Mouse (Mus musculus): ENCODE measurements around the gene Diexf. TPM values are rescaled to one million over a fixed set of nuclear protein-coding genes. Genes with fewer than 3 reads are reported as not detected.

Gene Diexf
- 9.5 and 9.7 TPM in 2 replicates for polyA plus RNA-seq (2016; fragmentation: Nextera tagmentation; extraction: Ambion mirVana)

DNA sequence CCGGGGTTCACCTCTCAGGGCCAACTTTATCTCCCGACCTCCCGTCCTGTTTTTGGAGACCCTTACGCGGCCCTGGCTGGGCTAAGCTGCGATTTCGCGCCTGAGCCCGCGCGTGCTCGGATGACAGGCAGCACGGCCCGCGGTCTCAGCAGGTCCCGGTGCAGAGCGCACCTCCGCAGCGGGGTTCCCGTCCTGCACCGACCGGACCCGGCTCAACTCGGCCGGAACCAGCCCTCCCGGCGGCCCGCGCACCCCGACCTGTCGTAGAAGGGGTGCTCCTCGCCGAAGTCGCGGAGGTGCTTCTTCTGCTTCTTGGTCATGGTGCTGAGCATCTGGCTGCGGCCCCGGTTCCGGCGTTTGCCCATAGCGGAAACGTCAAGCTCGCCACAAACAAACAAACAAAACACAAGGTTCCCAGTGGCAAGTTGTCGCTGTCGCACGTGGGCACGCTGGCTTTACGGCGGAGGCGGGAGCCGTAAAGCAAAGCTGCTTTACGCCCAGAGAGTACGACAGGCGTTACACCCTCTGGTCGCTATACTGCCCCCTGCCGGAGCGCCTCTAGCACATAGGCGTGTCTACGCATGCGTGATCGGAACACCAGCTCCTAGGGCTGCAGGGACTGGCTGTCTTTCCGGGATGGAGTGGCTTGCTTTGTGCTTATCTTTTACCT, at the start of gene Diexf:
Gene Diexf, minus strand, starts transcription at position 487 of the 670 bp plus-strand sequence.
- Histone ChIP-seq H3K4me3 (replicated peaks) (peak within 1 kb of the TSS; percentile 96), H3K9me3 (no peaks in the 10 kb centered on the region), H3K9ac (peak within 1 kb of the TSS; percentile 82), H3K27me3 (no peaks in the 10 kb centered on the region), H3K36me3 (replicated peaks) (peaks cover 21% of the 10 kb centered on the region), H3K4me1 (peaks cover 7% of the 10 kb centered on the region), H3K4me2 (peak within 1 kb of the TSS; percentile 66), H3K27ac (no peak within 1 kb of the TSS)
- ATAC-seq (ENCODE audit: low FRiP score) = peak; percentile 96
- WGBS = under 1% methylated on average over 61 of the region's 61 CpGs

DNA sequence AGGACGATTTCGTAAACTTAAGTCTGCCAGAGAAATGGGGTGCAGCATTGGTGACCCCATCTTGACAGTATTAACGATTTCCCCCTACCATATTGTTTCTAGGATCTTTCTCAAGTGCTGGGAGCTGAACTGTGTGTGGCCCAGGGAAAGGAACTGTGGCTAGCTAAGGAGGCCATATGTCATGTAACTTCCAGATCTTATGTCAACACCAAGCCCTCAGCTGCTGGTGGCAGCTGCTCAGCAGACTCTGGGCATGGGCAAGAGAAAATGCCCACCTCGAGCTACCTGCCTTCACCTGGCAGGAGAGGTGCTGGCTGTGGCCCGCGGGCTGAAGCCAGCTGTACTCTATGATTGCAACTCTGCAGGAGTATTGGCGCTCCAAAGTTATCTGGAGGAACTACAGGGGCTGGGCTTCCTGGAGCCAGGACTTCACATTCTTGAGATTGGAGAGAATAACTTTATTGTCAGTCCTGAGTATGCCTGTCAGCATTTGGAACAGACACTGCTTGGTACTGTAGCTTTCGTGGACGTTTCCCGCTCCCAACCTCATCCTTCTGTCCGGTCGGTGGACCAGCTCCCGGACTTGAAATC, 44.2 kb upstream of the Diexf start:
- no peak for ATAC-seq (ENCODE audit: low FRiP score)
- H3K9ac ChIP-seq = peak overlapping the region; percentile 75; the same call in 1 of the 2 replicates
- no peaks in the 10 kb centered on the region for H3K9me3 ChIP-seq
- H3K27me3 ChIP-seq = no peaks in the 10 kb centered on the region
- 94% methylated on average over 13 of the region's 13 CpGs for WGBS
- peaks cover 20% of the 10 kb centered on the region for H3K4me1 ChIP-seq
- H3K27ac ChIP-seq = no peak overlapping the region
- H3K4me3 ChIP-seq (replicated peaks) = peak overlapping the region; percentile 67
- H3K36me3 ChIP-seq (replicated peaks) = no peaks in the 10 kb centered on the region
- peak overlapping the region; percentile 63 for H3K4me2 ChIP-seq

DNA sequence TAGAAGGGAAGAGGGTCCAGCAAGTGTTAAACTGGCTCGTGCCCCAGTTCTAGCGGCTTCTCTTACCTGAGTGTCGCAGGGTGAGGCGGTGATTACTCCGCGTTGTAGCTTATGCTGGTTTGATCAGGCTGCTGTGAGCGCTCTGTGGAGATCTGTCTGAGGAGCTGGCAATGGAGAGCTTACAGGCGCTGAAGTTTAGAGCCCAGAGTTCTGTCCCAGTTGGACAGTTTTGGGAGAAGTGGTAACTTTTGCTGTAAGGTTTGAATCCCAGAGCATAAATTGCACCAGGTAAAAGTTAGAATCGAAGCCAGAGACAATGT, 43.7 kb upstream of the Diexf start:
- peak overlapping the region; percentile 75 for H3K9ac ChIP-seq
- H3K4me3 ChIP-seq (replicated peaks) = peak overlapping the region; percentile 67
- WGBS = 21% methylated on average over 9 of the region's 9 CpGs
- H3K4me1 ChIP-seq = peaks cover 20% of the 10 kb centered on the region
- ATAC-seq (ENCODE audit: low FRiP score) = no peak
- H3K9me3 ChIP-seq = no peaks in the 10 kb centered on the region
- peak overlapping the region; percentile 63 for H3K4me2 ChIP-seq
- no peaks in the 10 kb centered on the region for H3K36me3 ChIP-seq (replicated peaks)
- H3K27ac ChIP-seq = peak overlapping the region; percentile 71
- H3K27me3 ChIP-seq = no peaks in the 10 kb centered on the region

DNA sequence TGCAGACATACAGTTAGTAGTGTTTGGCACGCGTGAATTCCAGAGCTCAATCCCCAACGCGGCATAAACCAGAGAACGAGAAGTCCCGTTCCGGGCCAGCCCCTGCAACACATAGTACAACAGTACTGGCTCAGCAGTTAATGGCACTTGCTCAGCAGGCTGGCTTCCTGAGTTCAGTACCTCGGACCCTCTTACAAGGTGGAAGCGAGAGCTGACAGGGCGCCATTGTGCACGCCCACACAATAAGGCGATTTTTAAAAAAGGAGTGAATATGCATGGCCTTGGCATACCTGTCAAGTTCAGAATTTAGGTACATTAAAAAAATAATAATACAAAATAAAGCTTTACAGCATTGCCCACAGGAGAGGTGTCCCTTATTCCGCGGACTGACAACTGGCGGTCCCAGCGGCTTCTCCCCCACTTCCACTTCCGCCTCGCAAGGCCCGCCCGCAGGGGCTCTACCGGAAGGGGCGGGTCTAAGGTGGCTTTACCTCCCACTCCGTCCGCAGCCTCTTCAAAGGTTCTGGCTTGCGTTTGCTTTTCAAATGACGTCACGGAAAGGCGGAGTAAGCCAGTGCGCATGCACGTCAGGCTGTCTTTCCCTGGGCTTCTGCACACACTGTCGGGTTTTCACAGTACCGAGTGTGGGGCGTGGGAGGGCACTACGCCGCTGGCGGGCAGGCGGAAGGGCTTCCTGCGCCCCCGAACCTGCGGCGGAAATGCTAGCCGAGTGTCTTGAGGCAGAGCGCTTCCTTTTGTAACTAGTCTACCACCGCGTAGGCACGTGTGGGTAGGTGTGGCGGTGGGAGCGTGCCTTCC, 43.1 kb upstream of the Diexf start:
- H3K9ac ChIP-seq = peak overlapping the region; percentile 75
- peak overlapping the region; percentile 67 for H3K4me3 ChIP-seq (replicated peaks)
- H3K27me3 ChIP-seq = no peaks in the 10 kb centered on the region
- peaks cover 20% of the 10 kb centered on the region for H3K4me1 ChIP-seq
- no peaks in the 10 kb centered on the region for H3K9me3 ChIP-seq
- no peaks in the 10 kb centered on the region for H3K36me3 ChIP-seq (replicated peaks)
- peak; percentile 99 for ATAC-seq (ENCODE audit: low FRiP score)
- WGBS = under 1% methylated on average over 48 of the region's 48 CpGs
- peak overlapping the region; percentile 63 for H3K4me2 ChIP-seq
- peak overlapping the region; percentile 71 for H3K27ac ChIP-seq

DNA sequence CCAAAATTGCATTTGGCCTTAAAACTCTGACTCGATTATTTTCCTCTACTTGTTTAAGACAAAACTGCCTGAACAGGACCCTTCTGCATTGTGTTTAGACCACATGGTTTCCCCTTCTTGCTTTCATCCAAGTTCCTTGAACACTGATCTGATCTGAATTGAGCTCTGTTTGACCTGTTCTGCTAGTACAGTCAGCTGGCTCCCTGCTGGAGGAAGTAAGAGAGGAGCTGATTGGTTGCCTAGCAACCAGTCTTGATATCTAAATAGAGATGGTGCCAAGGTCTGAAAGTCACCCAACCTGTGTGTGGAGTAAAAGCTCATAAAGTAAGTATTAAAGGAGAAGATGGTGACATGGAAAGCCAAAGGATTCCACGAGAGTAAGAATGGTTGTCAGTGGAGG, 39.8 kb upstream of the Diexf start:
- no peak overlapping the region for H3K4me2 ChIP-seq
- no peaks in the 10 kb centered on the region for H3K36me3 ChIP-seq (replicated peaks)
- H3K9me3 ChIP-seq = no peaks in the 10 kb centered on the region
- H3K4me1 ChIP-seq = peaks cover 17% of the 10 kb centered on the region
- WGBS = 84% methylated on average over 2 of the region's 2 CpGs
- no peak overlapping the region for H3K4me3 ChIP-seq (replicated peaks)
- no peak for ATAC-seq (ENCODE audit: low FRiP score)
- no peaks in the 10 kb centered on the region; the same call in 1 of the 2 replicates for H3K27me3 ChIP-seq
- H3K9ac ChIP-seq = no peak overlapping the region
- H3K27ac ChIP-seq = no peak overlapping the region

DNA sequence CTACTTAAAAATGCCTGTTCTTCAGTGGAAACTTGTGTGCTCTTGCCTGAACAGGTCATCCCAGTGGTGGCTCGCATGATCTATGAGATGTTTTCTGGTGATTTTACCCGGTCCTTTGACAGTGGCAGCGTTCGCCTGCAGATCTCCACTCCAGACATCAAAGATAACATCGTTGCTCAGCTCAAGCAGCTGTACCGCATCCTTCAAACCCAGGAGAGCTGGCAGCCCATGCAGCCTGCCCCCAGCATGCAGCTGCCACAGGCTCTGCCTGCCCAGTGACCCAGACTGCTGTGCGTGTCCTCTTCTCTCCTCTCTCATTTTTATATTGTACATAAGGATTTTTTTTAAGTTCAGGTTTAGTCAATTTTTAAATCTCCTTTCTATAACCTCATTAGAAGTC, 39.2 kb upstream of the Diexf start:
- no peak for ATAC-seq (ENCODE audit: low FRiP score)

DNA sequence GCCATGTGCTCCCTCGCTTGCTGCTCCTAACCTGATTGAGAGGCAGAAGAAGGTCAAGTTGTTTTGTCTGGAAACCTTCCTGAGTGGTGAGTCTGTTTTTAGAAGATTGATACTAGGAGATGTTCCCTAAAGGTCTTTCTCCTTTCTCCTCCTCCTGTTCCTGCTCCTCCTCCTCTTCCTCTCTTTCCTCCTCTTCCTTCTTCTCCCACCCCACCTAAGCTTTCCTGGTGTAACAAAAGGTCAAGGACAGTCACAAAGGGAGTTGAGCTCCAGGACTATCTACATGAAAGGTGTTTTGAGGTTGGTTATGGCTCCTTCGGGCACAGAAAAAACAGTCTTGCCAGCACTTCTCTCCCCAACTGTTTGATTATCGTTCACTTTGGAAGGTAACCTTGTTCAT, 37.7 kb upstream of the Diexf start, which contains the start of gene A130010J15Rik:
Gene A130010J15Rik, plus strand, starts transcription at position 301 of the 400 bp plus-strand sequence.
- Histone ChIP-seq H3K36me3 (replicated peaks) (no peaks in the 10 kb centered on the region), H3K9ac (no peak within 1 kb of the TSS), H3K4me2 (no peak within 1 kb of the TSS), H3K4me3 (replicated peaks) (no peak within 1 kb of the TSS), H3K9me3 (no peaks in the 10 kb centered on the region), H3K4me1 (peaks cover 8% of the 10 kb centered on the region), H3K27me3 (no peaks in the 10 kb centered on the region; the same call in 1 of the 2 replicates), H3K27ac (no peak within 1 kb of the TSS)
- WGBS = 90% methylated on average over 3 of the region's 3 CpGs
- no peak for ATAC-seq (ENCODE audit: low FRiP score)

More for the DNA sequence above, 39.2 kb upstream of the Diexf start:
- no peak overlapping the region for H3K9ac ChIP-seq
- H3K4me2 ChIP-seq = no peak overlapping the region
- H3K27ac ChIP-seq = no peak overlapping the region
- no peaks in the 10 kb centered on the region for H3K9me3 ChIP-seq
- 96% methylated on average over 7 of the region's 7 CpGs for WGBS
- no peaks in the 10 kb centered on the region; the same call in 1 of the 2 replicates for H3K27me3 ChIP-seq
- no peaks in the 10 kb centered on the region for H3K36me3 ChIP-seq (replicated peaks)
- H3K4me3 ChIP-seq (replicated peaks) = no peak overlapping the region
- H3K4me1 ChIP-seq = peaks cover 15% of the 10 kb centered on the region

DNA sequence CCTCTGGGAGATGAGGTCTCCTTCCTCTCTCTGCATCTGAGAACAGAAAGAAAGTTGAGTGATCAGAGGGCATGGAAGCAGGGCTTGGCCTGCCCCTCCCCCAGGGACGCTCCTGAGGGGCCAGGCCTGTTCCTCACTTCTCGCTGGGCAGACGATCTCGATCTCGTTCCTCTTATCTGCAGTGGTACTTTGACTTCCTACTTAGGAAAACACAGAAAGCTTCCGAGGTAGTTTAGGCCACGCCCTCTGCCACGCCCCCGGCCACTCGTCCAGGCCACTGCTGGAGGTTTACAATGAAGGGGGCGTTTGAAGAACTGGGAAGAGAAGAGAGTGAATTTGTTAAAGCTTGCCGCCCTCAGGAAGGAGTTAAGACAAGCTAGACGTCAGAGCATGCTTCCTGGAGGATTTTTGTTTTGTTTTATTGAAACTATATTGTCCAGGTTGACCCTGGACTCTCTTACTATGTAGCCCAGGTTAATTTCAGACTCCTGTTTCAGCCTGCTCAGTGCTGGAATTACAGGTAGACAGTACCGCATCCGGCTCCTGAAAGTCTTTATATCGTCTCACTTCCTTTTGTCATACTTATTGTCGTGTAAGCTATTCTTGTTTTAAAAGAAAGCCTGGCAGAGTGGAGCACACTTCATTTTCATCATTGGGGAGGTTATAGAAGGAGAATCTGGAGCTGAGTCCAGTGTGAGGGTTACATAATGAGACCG, 30.4 kb upstream of the Diexf start:
- no peak overlapping the region for H3K27ac ChIP-seq
- no peak for ATAC-seq (ENCODE audit: low FRiP score)
- H3K9ac ChIP-seq = no peak overlapping the region

DNA sequence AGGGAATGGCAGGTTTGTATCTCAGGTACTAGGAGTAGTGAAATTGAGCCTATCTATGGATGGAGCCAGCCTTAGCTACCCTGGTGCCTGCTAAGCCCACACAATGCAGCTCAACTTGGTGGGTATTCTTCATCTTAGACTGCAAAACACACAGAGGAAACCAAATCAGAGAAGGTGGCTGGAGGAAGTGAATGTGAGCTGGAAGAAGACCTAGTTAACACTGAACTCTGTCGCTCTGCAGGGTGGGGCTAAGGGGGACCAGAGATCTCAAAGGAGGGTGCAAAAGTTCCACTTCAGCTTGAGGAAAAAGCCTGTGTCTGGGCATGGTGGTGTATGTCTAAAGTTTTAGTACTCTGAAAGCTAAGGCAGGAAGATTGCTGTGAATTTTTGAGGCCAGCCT, 29.5 kb upstream of the Diexf start:
- 54% methylated on average over 1 of the region's 1 CpGs for WGBS
- H3K27me3 ChIP-seq = peaks cover 13% of the 10 kb centered on the region; the same call in 1 of the 2 replicates
- peaks cover 10% of the 10 kb centered on the region for H3K4me1 ChIP-seq
- no peak for ATAC-seq (ENCODE audit: low FRiP score)
- H3K27ac ChIP-seq = no peak overlapping the region
- H3K4me3 ChIP-seq (replicated peaks) = no peak overlapping the region
- H3K4me2 ChIP-seq = no peak overlapping the region
- no peaks in the 10 kb centered on the region for H3K36me3 ChIP-seq (replicated peaks)
- H3K9ac ChIP-seq = no peak overlapping the region
- H3K9me3 ChIP-seq = no peaks in the 10 kb centered on the region

More for the DNA sequence above, 30.4 kb upstream of the Diexf start:
- Histone ChIP-seq H3K9me3 (no peaks in the 10 kb centered on the region), H3K4me1 (peaks cover 10% of the 10 kb centered on the region), H3K4me2 (peak overlapping the region; percentile 48), H3K27me3 (peaks cover 7% of the 10 kb centered on the region; the same call in 1 of the 2 replicates), H3K4me3 (replicated peaks) (peak overlapping the region; percentile 18), H3K36me3 (replicated peaks) (no peaks in the 10 kb centered on the region)
- 14% methylated on average over 18 of the region's 18 CpGs for WGBS

DNA sequence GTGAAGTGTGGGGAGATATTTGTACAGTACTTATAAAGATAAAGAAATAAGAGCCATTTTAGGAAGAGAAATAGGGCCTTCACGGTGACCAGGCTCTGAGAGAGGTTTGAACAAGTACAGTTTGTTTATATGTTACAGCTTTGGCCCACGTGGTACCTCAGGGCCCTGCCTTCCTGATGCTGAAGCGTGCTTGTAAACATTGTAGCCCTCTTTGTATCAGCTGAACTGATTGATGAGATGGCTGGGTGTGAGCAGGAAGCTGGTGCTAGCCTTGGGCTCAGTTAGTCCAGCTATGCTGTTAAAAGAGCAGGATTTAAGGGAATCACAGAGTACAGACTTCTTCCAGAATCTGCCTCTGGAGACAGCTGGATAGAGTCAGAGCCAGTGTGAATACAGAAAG, 29.1 kb upstream of the Diexf start:
- Histone ChIP-seq H3K27ac (no peak overlapping the region), H3K36me3 (replicated peaks) (no peaks in the 10 kb centered on the region), H3K9ac (no peak overlapping the region), H3K9me3 (no peaks in the 10 kb centered on the region), H3K27me3 (peaks cover 18% of the 10 kb centered on the region), H3K4me1 (peaks cover 10% of the 10 kb centered on the region), H3K4me3 (replicated peaks) (no peak overlapping the region), H3K4me2 (no peak overlapping the region)
- 68% methylated on average over 3 of the region's 3 CpGs for WGBS
- ATAC-seq (ENCODE audit: low FRiP score) = no peak

DNA sequence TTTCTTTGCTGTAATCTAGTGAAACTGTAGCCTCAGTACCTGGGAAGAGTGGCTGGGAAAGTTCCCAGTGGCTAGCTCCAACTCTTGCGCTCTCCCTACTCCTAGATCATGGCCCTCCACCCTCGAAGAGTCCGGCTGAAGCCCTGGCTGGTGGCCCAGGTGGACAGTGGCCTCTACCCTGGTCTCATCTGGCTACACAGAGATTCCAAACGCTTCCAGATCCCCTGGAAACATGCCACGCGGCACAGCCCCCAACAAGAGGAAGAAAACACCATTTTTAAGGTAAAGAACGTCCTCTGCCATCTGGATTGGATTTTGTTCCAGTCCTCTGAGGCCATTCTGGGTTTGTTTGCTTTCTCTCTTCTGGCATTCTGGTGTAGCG, 27.0 kb upstream of the Diexf start:
- Histone ChIP-seq H3K4me1 (peaks cover 23% of the 10 kb centered on the region), H3K4me3 (replicated peaks) (no peak overlapping the region), H3K27ac (no peak overlapping the region), H3K36me3 (replicated peaks) (no peaks in the 10 kb centered on the region), H3K4me2 (no peak overlapping the region), H3K9ac (no peak overlapping the region), H3K27me3 (peaks cover 36% of the 10 kb centered on the region), H3K9me3 (no peaks in the 10 kb centered on the region)
- 75% methylated on average over 8 of the region's 8 CpGs for WGBS
- ATAC-seq (ENCODE audit: low FRiP score) = no peak

Measured in forebrain, embryonic 12.5 days (tissue).